Mouse (Mus musculus): Measurements from ENCODE around the gene Olfr845. TPM values are rescaled to one million over a fixed set of nuclear protein-coding genes. Genes with fewer than 3 reads are reported as not detected.

Gene Olfr845
- total RNA-seq (2023), result not detected

DNA sequence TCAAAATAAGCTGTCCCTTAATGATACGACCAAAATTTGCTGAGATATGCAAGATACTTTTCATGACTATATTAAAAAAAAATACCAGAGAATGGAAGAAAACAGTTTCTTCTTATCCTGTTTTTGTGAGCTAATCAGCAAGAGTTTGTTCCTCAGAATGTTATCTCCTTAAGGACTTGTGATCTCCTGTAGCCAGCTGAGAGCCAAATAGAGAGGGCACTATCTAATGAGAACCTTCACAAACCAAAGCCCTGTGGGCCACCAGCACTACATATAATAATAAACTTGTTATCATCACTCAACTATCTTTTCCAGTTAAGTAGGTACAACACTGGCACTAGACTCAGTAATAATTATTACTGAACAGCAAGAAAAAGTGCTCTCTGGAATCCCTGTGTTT, at the start of gene Olfr845:
Gene Olfr845, plus strand, starts transcription at position 301 of the 400 bp plus-strand sequence.

DNA sequence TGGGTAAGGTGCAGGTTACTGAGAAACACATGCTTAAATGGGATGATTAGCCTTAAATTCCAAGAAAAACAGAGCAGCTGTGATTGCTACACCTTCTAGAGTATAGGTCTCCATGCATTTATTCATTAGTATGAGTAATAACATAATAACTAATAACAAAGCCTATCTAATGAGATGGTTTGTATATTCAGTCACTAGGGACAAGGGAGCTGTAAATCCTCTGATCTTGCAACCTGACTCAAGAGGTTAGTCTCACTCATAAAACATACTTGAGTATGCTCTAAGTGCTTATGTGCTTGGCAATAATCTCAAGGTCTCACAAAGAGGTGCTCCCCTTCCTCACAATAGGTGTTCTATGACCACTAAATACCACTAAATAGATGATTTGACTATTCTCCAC, 20.2 kb upstream of the Olfr845 start, which contains the start of gene Olfr844:
Gene Olfr844, plus strand, starts transcription at position 301 of the 400 bp plus-strand sequence.

DNA sequence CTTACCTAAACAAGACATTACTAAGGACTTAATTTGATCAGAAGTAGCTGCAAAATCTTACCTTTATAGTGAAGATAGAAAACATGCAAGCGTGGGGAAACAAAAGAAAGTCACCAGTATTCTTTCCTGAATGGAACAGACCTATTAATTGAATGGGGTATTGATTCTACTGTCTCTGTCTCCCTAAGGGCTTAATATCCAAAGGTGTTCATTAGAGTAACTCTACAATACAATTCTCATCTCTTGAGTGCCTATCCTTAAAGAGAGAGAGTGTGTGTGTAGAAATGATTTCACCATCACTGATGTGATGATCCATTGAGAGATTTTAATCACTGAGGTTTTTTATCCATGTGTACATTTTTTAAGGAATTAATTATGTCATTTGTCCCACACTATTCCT, 27.6 kb downstream of the Olfr845 start, which contains the start of gene Olfr846:
Gene Olfr846, minus strand, starts transcription at position 101 of the 400 bp plus-strand sequence.

DNA sequence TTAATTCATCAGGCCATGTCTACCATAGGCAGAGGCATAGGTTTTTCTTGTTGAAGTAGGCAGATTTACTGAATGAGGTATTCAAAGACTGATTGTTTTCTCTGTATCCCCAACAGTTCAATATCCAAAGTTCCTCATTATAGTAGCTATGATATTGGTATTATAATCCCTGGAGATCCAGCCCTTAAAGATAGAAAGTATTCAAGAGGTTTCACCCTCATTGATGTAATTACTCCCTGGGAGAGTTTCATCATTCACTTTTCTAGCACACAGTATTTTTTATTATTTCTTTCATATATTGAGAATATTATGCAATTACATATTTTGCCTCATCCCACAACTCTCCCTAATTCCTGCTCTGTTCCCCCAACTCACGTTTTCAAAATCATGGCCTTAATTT, 42.3 kb downstream of the Olfr845 start, which contains the start of gene Olfr847:
Gene Olfr847, minus strand, starts transcription at position 101 of the 400 bp plus-strand sequence.

Other genes starting within 250 kb of the Olfr845 start
- gene Olfr836, start 216.1 kb upstream of the Olfr845 start, total RNA-seq (2023), result not detected
- gene Olfr837, start 200.1 kb upstream of the Olfr845 start, total RNA-seq (2023), result not detected
- gene Olfr839-ps1, start 159.1 kb upstream of the Olfr845 start, total RNA-seq (2023), result not detected
- gene Olfr843, start 84.5 kb upstream of the Olfr845 start, total RNA-seq (2023), result not detected
- not detected for gene Olfr844, start 20.1 kb upstream of the Olfr845 start, total RNA-seq (2023)
- gene Olfr846, start 27.5 kb downstream of the Olfr845 start, total RNA-seq (2023), result not detected
- gene Olfr847, start 42.2 kb downstream of the Olfr845 start, total RNA-seq (2023), result not detected
- not detected for gene Olfr849, start 103.8 kb downstream of the Olfr845 start, total RNA-seq (2023)
- gene Olfr850, start 141.8 kb downstream of the Olfr845 start, total RNA-seq (2023), result not detected
- not detected for gene Olfr851, start 156.8 kb downstream of the Olfr845 start, total RNA-seq (2023)
- gene Olfr853, start 204.6 kb downstream of the Olfr845 start, total RNA-seq (2023), result not detected
- not detected for gene Olfr854, start 230.9 kb downstream of the Olfr845 start, total RNA-seq (2023)
- not detected for gene Olfr855, start 246.2 kb downstream of the Olfr845 start, total RNA-seq (2023)